Mouse (Mus musculus): ENCODE measurements around the gene Dclre1c.
"Not testable (repeated sequence)": the region's sequence is repeated elsewhere in the genome, so short reads cannot be mapped to it uniquely, and the experiment has no call there.

The Dclre1c gene

GRCm38 (mm10) chr2:3423841-3424578 is at the start of gene Dclre1c:
Gene Dclre1c, plus strand, starts transcription at chr2:3424131.
- peak; percentile 96 for DNase-seq

GRCm38 (mm10) chr2:3387105-3387860 is 36.6 kb upstream of the Dclre1c start:
- DNase-seq: no peak

GRCm38 (mm10) chr2:3391945-3392344 is 32.0 kb upstream of the Dclre1c start:
- no peak for DNase-seq

- DNase-seq: not testable (repeated sequence)
Measured at GRCm38 (mm10) chr2:3397110-3397509, 26.8 kb upstream of the Dclre1c start, which contains the start of gene Olah. Gene Olah, minus strand, starts transcription at chr2:3397210.

DNA sequence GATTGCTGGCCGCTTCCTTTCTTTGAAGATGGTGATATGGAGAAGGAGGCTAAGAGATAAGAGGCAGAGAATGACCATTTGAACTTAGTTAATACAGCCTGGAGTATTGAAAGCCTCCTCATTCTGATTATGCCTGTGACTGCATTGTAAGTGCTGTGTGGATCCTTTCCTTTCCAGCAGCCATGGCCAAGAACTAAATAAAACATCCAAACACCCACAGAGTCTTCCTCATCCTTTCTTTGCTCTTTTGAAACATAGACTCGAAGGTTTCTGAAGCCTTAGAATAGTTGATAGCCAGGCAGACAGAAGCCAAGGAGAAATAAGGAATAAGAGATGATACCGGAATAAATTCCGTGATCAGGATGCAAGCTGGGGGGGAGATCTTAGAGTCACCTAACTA is 17.9 kb upstream of the Dclre1c start:
- no peak for DNase-seq

GRCm38 (mm10) chr2:3407756-3408155 is 16.2 kb upstream of the Dclre1c start:
- no peak for DNase-seq

GRCm38 (mm10) chr2:3414241-3414640 is 9.7 kb upstream of the Dclre1c start:
- DNase-seq: peak; percentile 56

- DNase-seq: no peak
Measured at GRCm38 (mm10) chr2:3415676-3416075, 8.3 kb upstream of the Dclre1c start.

DNA sequence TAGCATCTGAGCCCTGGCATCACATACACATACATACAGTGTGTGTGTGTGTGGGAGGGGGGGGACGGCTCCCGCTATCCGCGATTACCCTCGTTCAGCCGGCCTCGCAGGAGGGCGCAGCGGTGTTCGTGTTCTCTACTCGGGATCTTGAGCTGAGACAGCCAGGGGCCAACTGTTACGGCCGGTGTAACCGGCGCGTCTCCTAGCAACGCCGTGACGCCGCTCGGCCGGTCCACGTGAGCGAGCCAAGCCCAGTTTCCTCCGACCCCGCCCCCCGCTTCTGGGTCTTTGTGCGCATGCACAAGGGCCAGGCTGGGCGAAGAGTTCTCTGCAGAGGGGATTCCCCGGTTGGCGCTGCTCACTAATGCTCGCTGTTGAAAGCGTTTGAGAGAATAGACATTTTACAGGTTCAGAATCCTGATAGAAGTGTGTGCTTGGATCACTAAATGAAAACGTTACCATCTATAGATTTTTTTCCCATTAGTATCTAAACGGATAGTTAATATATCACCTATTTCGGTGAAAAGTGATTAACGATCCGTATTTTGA is 5.0 kb upstream of the Dclre1c start:
- DNase-seq: peak; percentile 95

- peak; percentile 60 for DNase-seq
Measured at GRCm38 (mm10) chr2:3420157-3420556, 3.8 kb upstream of the Dclre1c start.

DNA sequence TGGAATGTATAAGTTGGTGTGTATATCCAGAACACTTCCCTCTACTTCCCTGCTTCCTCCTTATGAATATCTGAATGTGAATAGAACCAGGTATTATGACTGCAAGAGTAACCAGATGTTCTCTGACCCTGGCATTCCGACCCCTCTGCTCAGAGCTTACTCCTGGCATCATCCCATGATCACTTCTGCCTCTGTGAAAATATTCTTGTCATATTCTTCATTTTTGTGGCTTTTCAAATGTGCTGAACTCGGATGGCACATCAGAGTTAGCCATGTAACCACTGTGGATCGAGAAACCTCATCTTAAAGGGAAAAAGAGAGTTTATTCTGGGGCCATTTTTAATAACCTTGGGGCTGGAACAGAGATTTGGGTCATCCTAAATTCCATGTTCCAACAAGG is 1.4 kb upstream of the Dclre1c start, which contains the start of gene Meig1:
Gene Meig1 (minus strand): TSS at position 101 of the 400 bp plus-strand sequence.
- DNase-seq: no peak

- no peak for DNase-seq
Measured at GRCm38 (mm10) chr2:3424579-3424910, 614 bp downstream of the Dclre1c start.

GRCm38 (mm10) chr2:3430956-3431355 is 7.0 kb downstream of the Dclre1c start:
- DNase-seq: no peak

DNA sequence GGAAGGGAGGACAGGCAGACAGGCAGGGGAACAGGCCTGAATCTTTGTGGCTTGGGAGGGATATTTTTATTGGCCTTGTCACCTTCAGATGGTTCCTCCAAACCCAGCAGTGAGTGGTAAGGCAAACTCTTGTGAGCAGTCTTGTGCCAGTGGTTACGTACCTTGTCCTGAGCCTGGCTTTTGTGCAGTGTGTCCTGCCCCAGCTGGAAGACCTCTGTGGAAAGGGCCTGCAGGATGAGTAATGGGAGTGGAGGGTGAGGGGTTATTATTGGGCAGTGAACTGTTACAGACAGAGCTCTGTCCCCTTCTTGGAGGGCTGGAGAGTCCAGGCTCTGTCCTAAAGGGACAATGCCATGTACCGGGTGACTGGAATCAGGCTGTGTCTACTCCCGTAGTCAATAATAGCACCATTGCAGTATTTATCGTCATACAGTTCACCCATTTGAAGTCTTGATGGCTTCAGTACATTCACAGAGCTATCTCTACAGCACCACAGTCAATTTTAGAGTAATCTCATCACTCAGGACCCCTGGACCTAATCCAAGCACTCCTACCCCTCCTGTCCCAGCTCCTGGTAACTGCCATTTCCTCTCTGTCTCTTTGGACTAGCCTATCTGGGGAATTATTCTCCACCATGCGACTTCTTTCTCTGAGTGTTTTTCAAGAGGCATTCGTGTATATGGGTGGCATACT is 11.6 kb downstream of the Dclre1c start:
- no peak for DNase-seq

DNA sequence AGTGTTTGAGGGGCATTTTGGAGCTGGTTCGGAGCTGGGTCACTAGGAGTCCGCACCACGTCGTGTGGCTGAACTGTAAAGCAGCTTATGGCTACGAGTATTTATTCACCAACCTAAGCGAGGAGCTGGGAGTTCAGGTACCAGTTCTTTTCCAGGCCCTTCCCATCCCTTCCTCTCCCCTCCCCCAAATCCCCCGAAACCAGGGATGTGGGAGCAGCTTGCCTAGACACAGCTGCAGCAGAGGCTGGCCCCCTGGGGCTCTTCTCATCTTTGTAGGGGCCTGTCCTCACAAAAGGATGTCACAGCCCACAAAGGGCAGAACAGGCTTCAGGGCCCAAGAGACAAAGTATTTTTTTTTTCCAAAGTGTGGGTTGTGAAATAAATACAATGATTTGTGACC is 14.0 kb downstream of the Dclre1c start:
- no peak for DNase-seq

GRCm38 (mm10) chr2:3444206-3444605 is 20.3 kb downstream of the Dclre1c start:
- peak; percentile 48 for DNase-seq

GRCm38 (mm10) chr2:3445984-3446383 is 22.1 kb downstream of the Dclre1c start:
- DNase-seq: no peak

GRCm38 (mm10) chr2:3449431-3449830 is 25.5 kb downstream of the Dclre1c start:
- DNase-seq: peak; percentile 58

- no peak for DNase-seq
Measured at GRCm38 (mm10) chr2:3453096-3453495, 29.2 kb downstream of the Dclre1c start.

GRCm38 (mm10) chr2:3456590-3456989 is 32.7 kb downstream of the Dclre1c start:
- DNase-seq: no peak

GRCm38 (mm10) chr2:3473891-3474290 is 50.0 kb downstream of the Dclre1c start:
- DNase-seq: no peak

- DNase-seq: peak; percentile 42
Measured at GRCm38 (mm10) chr2:3474361-3474805, 50.5 kb downstream of the Dclre1c start.

GRCm38 (mm10) chr2:3474861-3475283 is 50.9 kb downstream of the Dclre1c start, which contains the start of gene Suv39h2:
Gene Suv39h2, minus strand, starts transcription at chr2:3475031.
- DNase-seq: peak; percentile 95

All from layer of hippocampus, adult 9-11 months (tissue).